Mouse (Mus musculus): ENCODE data around the gene BC048562.

DNA sequence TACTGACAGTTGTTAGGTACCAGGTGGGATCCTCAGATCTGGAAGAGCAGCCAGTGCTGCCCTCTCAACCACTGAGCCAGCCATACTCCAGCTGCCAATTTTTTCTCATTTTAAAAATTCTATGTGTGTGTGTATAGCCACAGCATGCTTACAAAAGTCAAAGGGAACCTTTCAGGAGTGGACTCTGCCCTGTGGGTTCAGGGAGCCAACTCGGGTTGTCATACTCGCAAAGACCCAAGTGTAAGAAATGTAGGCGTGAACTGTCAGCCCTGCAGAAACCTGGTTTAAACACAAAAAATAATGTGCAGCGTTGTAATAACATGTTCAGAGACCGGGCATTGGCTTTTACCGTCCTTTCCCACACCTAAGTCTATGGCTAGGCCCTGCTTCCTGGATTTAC lies 42.1 kb upstream of the BC048562 start:
- TF ChIP-seq CHD2 (IDR thresholded peaks at IDR 0.05; ENCODE audit: low read length) (no peak), POLR2A (IDR thresholded peaks at IDR 0.05; ENCODE audit: low read depth, low read length) (no peak), CTCF (conservative IDR thresholded peaks at IDR 0.05 in 1 of 2, IDR thresholded peaks at IDR 0.05 in 1 of 2; ENCODE audit: low read depth in 2 of 2, low read length in 2 of 2) (no peak), GABPA (IDR thresholded peaks at IDR 0.05; ENCODE audit: insufficient replicate concordance, low read depth, low read length) (no peak), EP300 (IDR thresholded peaks at IDR 0.05; ENCODE audit: low read length) (no peak), JUN (IDR thresholded peaks at IDR 0.05; ENCODE audit: insufficient read depth, low read depth, low read length) (no peak)

All from CH12.LX (cell line).